Mouse (Mus musculus) urinary bladder, postnatal 36 days (tissue): ENCODE measurements around the gene Tjap1.
A peak's percentile ranks its signal among the peaks of the same experiment; 100 is the strongest.

Experiments used
- DNase-seq, 2 experiments: peaks; one replicate each; pipeline ENCODE4 v3.0.0; 2022; ENCODE audit warnings: low spot score in 2 of 2, mixed read lengths in 1 of 2

Tjap1 gene

GRCm38 (mm10) chr17:46253452-46254084 lies 29.3 kb downstream of the Tjap1 start, which contains the start of gene Lrrc73:
TSS of gene Lrrc73 (plus strand) at chr17:46253531.
- peak; percentile 85 to 90 for DNase-seq

DNA sequence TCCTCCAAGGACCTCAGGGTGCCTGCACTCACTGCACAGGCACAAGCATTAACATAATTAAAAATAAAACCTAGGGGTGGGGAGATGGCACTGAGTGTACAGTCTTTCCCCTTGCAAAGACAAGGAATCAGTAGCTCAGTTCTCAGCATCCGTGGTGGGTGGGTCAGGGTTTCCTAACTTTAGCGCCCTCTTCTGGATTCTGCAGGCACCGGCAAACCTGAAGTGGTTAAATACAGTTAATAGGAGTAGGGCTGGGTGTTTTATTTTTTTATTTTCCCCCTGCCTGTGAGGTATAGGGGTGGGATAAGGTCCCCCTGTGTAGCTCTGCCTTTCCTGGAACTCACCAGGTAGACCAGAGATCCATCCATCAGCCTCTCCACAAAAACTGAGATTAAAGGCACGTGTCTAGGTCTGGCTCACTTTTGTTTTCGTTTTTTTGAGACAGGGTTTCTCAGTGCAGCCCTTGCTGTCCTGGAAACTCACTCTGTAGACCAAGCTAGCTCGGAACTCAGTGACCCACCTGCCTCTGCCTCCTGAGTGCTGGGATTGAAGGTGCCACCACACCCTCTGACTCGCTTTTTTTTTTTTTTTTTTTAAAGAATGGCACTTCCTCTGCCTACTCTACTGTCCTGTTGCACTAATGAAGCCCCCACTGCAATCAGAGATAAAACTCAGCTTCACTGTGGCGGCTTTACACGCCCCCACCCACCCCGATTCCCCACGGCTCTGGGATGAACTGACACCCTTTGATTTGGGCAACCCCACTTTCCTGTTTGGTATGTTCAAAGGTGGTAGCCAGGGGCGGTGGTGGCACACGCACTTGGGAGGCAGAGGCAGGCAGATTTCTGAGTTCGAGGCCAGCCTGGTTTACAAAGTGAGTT lies 30.0 kb downstream of the Tjap1 start:
- DNase-seq: no peak

- DNase-seq: no peak
Observed at GRCm38 (mm10) chr17:46251174-46251573, 31.7 kb downstream of the Tjap1 start.

DNA sequence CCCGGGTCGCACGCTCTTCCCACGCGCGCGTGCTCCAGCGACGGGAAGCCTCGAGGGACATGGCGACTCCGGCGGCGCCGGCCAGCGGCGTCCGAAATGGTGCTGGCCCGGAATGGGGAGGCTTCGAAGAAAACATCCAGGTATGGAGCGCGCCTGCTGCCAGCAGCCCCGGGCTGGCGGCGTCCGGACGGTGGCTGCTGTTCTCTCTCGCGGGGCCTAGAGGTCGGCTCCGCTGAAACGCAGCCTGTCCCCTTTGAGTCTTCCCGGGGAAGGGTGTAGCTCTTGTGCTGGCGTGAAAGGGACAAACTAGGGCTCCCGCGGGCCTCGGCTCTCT lies 34.7 kb downstream of the Tjap1 start:
- DNase-seq: no peak

DNA sequence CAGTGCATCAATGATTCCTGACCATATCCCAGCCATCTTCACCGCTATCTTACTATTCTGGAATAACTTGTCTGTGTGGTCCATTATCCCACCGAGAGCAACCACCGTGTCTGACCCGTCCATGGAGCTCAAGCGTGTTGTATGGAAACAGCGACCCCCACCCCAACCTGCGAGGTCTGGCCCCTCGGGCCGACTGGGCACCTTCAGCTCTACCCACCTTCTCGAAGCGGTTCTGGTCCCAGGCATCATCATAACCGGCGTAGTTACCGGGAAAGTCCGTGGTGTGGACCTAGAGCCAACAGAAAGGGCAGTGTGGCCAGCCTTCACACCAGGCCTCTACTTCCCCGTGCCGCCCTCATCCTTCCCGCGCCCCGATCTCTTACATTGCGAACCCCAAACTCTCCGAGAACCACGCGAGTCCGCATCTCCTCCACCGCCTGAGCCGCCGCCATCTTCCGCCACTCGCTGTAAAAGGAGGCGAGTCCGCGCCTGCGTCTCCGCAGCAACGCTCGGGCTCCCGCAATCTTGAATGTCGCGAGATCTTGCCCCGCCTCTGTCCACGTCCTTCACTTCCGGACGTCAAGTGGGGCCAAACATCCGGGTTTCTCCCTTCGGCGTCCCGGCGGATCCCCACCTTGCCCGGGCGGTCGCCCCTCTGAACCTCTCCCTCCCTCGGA lies 35.2 kb downstream of the Tjap1 start, which contains the start of the genes Polr1c and Yipf3:
Gene Polr1c (minus strand): TSS at position 543 of the 677 bp plus-strand sequence.
Gene Yipf3 (plus strand): TSS at position 569 of the 677 bp plus-strand sequence.
- DNase-seq: peak; percentile 93 to 96

GRCm38 (mm10) chr17:46244579-46244978 lies 38.2 kb downstream of the Tjap1 start:
- peak in 1 of 2 experiments; percentile 55 for DNase-seq

- no peak for DNase-seq
Observed at GRCm38 (mm10) chr17:46243624-46244023, 39.2 kb downstream of the Tjap1 start.

GRCm38 (mm10) chr17:46242993-46243392 lies 39.8 kb downstream of the Tjap1 start:
- no peak for DNase-seq

DNA sequence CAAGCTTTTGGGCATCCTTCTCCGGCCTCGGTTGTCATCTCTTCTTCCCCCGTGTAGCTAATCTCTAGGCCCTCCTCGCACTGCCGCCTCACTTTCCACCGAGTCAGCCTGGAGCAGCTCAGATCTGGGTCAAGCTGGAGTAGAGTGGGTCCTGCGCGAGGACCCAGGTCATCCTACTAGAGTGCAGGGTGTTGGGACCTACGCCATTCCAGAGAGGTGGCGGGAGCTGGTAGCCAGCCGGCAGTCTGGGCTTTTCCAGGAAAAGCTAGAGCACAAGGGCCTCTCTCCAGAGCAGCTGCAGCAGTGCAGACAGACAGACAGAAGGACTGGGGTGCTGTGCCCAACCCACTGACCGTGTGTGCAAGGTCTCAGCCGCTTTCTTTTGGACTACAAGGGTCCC lies 40.6 kb downstream of the Tjap1 start:
- DNase-seq: no peak

DNA sequence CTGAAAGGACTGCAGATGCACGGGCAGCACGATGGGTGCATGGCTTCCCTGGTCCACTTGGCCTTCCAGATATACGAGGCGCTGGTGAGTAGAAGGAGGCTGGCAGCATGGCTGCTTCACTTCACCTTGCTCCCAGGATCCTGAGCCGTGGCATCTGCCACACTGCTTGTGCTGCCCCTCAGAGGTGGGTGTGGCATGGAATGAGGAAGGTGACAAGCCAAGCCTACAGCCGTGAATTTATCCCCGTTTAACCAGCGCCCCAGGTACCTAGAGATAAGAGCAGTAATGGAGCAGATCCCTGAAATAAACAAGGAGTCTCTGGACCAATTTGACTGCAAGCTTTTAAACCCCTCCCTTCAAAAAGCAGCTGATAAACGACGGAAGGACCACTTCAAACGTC lies 41.4 kb downstream of the Tjap1 start:
- no peak for DNase-seq

GRCm38 (mm10) chr17:46239516-46240114 lies 43.2 kb downstream of the Tjap1 start:
- no peak for DNase-seq

DNA sequence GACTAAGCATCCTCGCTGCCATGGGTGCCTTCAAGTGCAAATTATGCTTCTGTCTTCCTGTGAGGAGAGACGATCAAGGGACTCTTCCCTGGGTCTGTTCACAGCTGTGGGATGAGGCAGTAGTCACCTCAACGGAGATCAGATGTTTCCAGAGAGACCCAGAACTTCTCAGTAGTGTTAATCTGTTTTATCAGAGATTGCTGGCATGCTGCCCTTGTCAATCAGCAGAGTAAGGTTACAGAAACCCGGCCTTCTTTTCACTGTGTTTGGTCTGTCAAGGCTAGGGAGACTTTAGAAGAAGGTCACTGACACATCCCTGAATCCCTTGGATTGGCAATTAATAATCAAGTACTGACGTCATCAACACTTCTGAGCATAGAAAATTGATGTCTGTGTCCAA lies 45.3 kb downstream of the Tjap1 start:
- DNase-seq: no peak

DNA sequence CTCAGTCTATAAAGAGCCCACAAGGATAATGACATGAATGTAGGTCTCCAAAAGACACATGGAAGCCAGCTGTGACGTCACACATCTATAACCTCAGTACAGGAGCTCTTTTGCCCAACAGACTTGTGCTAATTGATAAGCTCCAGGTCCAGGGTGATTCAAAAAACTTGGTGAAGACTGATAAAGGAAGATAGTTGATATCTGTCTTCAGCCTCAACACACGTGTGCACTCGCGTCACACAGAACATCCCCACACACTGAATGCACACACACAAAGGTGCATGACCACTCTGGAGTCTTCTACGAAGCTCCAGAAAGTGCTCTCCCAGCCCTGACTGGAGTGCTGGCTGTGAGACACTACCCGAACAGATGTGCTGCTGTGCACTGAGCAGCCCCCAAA lies 45.7 kb downstream of the Tjap1 start:
- no peak for DNase-seq

- DNase-seq: no peak
Observed at GRCm38 (mm10) chr17:46236067-46236466, 46.8 kb downstream of the Tjap1 start.

- DNase-seq: no peak
Observed at GRCm38 (mm10) chr17:46227576-46227975, 55.2 kb downstream of the Tjap1 start.

- DNase-seq: no peak
Observed at GRCm38 (mm10) chr17:46221601-46222000, 61.2 kb downstream of the Tjap1 start.

DNA sequence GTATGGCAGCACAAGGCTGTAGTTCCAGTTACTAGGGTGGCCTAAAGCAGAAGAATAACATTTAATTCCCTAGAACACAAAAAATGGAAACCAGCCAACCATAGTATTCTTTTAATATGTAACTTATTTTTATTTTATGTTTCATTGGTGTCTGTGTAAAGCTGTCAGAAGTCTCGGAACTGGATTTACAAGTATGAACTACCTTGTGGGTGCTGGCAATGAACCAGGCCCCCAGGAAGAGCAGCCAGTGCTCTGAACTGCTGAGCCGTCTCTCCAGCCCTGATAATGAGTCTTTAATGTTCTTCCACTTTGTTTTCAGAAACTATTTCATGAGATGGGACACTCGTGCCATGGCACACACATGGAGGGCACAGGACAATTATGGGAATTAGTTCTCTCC lies 72.3 kb downstream of the Tjap1 start:
- DNase-seq: no peak
